Mouse (Mus musculus) kidney, postnatal 0 days (tissue): ENCODE results near the gene Mettl17. TPM values are rescaled to one million over a fixed set of nuclear protein-coding genes. Genes with fewer than 3 reads are reported as not detected.
"Not testable (repeated sequence)": the region's sequence is repeated elsewhere in the genome, so short reads cannot be mapped to it uniquely, and the experiment has no call there.

Source experiments
- ATAC-seq: fragments of 200-750 bp; cut with Nextera tagmentation; replicated peaks from 2 replicates; pipeline ENCODE4 v1.8.0; 2017; ENCODE audit warnings: low read depth, moderate number of reproducible peaks, moderate TSS enrichment, moderate library complexity; ENCODE audit not compliant: low FRiP score
- DNase-seq: peaks from one replicate; pipeline ENCODE4 v3.0.0-alpha.2; 2016; ENCODE audit warnings: low spot score
- H3K27ac ChIP-seq: fragments of 300-500 bp; sonication (generic); 2 replicates; pipeline ENCODE4 v1.5.1; 2014; ENCODE audit warnings: mild to moderate bottlenecking
- H3K27me3 ChIP-seq: fragments of 300-500 bp; sonication (generic); 2 replicates; pipeline ENCODE4 v1.6.1; 2014; ENCODE audit warnings: low read length, mixed read lengths; ENCODE audit not compliant: insufficient read depth
- H3K36me3 ChIP-seq: fragments of 300-500 bp; sonication (generic); 2 replicates; pipeline ENCODE4 v1.6.1; 2014; ENCODE audit warnings: low read length, mixed read lengths; ENCODE audit not compliant: insufficient read depth
- H3K4me1 ChIP-seq: fragments of 300-500 bp; sonication (generic); replicated peaks from 2 replicates; pipeline ENCODE4 v1.6.1; 2014; ENCODE audit warnings: antibody characterized with exemption, low read length, mixed read lengths; ENCODE audit not compliant: insufficient read depth
- H3K4me2 ChIP-seq: fragments of 300-500 bp; sonication (generic); 2 replicates; pipeline ENCODE4 v1.6.1; 2014; ENCODE audit warnings: mild to moderate bottlenecking, low read length, moderate library complexity, mixed read lengths
- H3K4me3 ChIP-seq: fragments of 300-500 bp; sonication (generic); replicated peaks from 2 replicates; pipeline ENCODE4 v1.5.1; 2014; ENCODE audit warnings: low read depth, low read length
- H3K9ac ChIP-seq: fragments of 300-500 bp; sonication (generic); 2 replicates; pipeline ENCODE4 v1.6.1; 2014; ENCODE audit warnings: low read depth, low read length
- H3K9me3 ChIP-seq: fragments of 300-500 bp; sonication (generic); replicated peaks from 2 replicates; pipeline ENCODE4 v1.6.1; 2016; ENCODE audit warnings: low read length, inconsistent platforms, mixed read lengths
- CTCF ChIP-seq: IDR thresholded peaks from 2 replicates; pipeline ENCODE4 v1.5.1; 2016; ENCODE audit warnings: antibody characterized with exemption, low read depth, mild to moderate bottlenecking, moderate library complexity
- WGBS: fragments of 180-500 bp; shearing (Covaris S2); extraction: QIAGEN DNeasy Blood & Tissue Kit; methylation state at CpG from one replicate; pipeline ENCODE4 v1.1.7; 2014; 5-methylcytosine and 5-hydroxymethylcytosine counted together
- polyA plus RNA-seq: library from polyadenylated mRNA; unstranded; fragments of >200 nt; fragmentation: Nextera tagmentation; extraction: Ambion mirVana; gene quantifications from 2 replicates; pipeline ENCODE4 v1.2.1, GENCODE M21; 2015

The Mettl17 gene
- polyA plus RNA-seq, 1 experiment from 2014 or later: 46.3 TPM

DNA sequence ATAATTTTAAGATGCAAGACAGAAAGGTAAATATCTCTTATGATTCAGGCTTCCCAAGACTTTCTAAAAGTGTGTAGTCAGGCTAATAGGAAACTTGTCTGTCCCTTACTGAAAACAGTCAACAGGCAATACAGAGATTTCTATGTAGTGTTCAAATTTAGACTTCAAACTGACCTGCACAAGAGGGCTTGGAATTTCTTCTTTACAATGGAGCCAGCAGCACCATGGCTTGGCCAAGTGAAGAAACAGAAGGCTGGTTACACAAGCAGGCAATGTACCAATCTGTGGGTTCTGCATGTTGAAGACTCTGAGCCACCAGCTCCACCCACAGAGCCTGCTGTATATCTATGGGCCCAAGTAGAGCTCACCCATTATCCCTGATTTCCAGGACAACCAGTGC lies 31.2 kb upstream of the Mettl17 start, which contains the start of gene Ear6:
Gene Ear6 (plus strand): TSS at position 301 of the 400 bp plus-strand sequence.
- TF ChIP-seq CTCF: no peak
- DNase-seq (no peak), ATAC-seq (no peak)
- Histone ChIP-seq H3K4me3 (no peak within 1 kb of the TSS), H3K9me3 (no peaks in the 10 kb centered on the region), H3K27me3 (no peaks in the 10 kb centered on the region), H3K27ac (no peak within 1 kb of the TSS), H3K4me2 (no peak within 1 kb of the TSS), H3K36me3 (no peaks in the 10 kb centered on the region), H3K9ac (no peak within 1 kb of the TSS), H3K4me1 (no peaks in the 10 kb centered on the region)

GRCm38 (mm10) chr14:51855280-51855679 lies 29.4 kb upstream of the Mettl17 start:
- H3K36me3 ChIP-seq, H3K4me2 ChIP-seq, H3K4me3 ChIP-seq, H3K27me3 ChIP-seq, H3K27ac ChIP-seq, H3K9ac ChIP-seq, H3K4me1 ChIP-seq, DNase-seq, ATAC-seq, H3K9me3 ChIP-seq: not testable (repeated sequence)
- 69% methylated on average over 7 of the region's 7 CpGs for WGBS

GRCm38 (mm10) chr14:51863603-51864002 lies 21.0 kb upstream of the Mettl17 start:
- not testable (repeated sequence) for H3K27ac ChIP-seq, ATAC-seq, H3K4me3 ChIP-seq, H3K9ac ChIP-seq, H3K4me1 ChIP-seq, H3K9me3 ChIP-seq, H3K4me2 ChIP-seq, H3K27me3 ChIP-seq, H3K36me3 ChIP-seq
- TF ChIP-seq CTCF: peak; percentile 63
- DNase-seq: peak; percentile 36
- WGBS: 0% methylated on average over 1 of the region's 1 CpGs

DNA sequence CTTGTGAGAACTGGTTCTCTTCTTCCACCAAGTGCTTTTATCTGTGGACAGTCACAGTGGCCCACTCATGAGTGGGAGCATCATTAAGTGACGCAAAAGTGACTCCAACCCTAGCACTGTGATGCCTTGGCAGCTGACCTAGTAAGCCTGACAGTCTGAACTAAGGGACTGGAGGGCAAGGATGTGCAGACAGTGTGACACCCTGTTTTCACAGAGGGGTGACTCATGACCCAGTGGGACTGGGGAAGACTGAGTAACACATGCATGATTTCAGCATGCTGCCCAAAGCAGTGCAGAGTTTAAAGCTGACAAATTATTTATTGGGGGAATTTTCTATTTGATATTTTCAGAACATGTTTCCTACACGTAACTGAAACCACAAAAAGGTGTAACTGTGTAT lies 13.9 kb upstream of the Mettl17 start:
- no peaks in the 10 kb centered on the region for H3K4me1 ChIP-seq
- TF ChIP-seq CTCF: no peak
- no peak for DNase-seq
- no peak overlapping the region for H3K4me2 ChIP-seq
- no peaks in the 10 kb centered on the region for H3K36me3 ChIP-seq
- H3K27ac ChIP-seq: no peak overlapping the region
- H3K9me3 ChIP-seq: no peaks in the 10 kb centered on the region
- 76% methylated on average over 2 of the region's 2 CpGs for WGBS
- no peak overlapping the region for H3K4me3 ChIP-seq
- ATAC-seq: no peak
- H3K27me3 ChIP-seq: no peaks in the 10 kb centered on the region
- no peak overlapping the region for H3K9ac ChIP-seq

DNA sequence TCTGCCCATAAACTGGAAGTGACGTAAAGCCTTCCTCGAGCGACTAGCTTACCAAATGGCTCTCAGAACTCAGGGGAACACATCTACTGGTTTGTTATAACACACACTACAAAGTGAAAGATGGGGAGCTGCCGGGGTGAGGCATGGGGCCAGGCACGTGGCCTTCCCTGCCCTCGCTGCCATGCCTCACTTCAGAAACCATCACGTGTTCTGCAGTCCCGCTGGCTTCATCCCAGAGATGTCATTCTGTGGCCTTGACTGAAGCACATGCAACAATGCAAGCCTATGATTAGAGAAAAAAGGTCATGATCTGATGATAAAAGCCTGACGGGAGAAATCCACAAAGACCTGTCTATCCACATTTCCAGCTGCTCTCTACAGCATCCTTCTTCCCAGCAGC lies 12.9 kb upstream of the Mettl17 start:
- WGBS: 62% methylated on average over 9 of the region's 9 CpGs
- no peak for TF ChIP-seq CTCF
- no peak overlapping the region for H3K4me2 ChIP-seq
- no peaks in the 10 kb centered on the region for H3K27me3 ChIP-seq
- ATAC-seq (no peak), DNase-seq (no peak)
- no peaks in the 10 kb centered on the region for H3K36me3 ChIP-seq
- H3K9ac ChIP-seq: no peak overlapping the region
- no peaks in the 10 kb centered on the region for H3K9me3 ChIP-seq
- no peaks in the 10 kb centered on the region for H3K4me1 ChIP-seq
- H3K4me3 ChIP-seq: no peak overlapping the region
- H3K27ac ChIP-seq: no peak overlapping the region

DNA sequence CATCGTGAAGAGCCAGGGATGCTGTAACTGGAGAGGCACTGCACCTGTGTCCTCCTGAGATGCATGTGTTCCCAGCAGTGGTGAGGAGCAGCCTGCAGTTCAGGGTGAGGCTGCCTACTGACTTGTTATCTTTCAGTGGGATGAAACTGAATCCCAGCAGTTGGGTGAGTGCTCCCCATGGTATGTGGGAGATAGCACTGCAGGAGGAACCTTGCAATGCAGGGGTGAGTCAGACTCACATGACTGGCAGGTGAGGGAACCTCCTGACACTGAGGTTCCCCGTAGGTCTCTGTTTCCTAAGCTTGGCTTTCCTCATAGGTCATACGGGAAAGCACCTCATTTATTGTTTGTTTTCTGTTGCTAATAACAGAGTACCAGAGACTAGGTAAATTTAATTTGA lies 7.1 kb upstream of the Mettl17 start:
- Histone ChIP-seq H3K4me2 (no peak overlapping the region), H3K27ac (no peak overlapping the region), H3K4me3 (no peak overlapping the region), H3K27me3 (no peaks in the 10 kb centered on the region), H3K9ac (no peak overlapping the region), H3K36me3 (no peaks in the 10 kb centered on the region), H3K4me1 (no peaks in the 10 kb centered on the region), H3K9me3 (no peaks in the 10 kb centered on the region)
- no peak for ATAC-seq
- 68% methylated on average over 3 of the region's 3 CpGs for WGBS
- no peak for DNase-seq
- no peak for TF ChIP-seq CTCF

DNA sequence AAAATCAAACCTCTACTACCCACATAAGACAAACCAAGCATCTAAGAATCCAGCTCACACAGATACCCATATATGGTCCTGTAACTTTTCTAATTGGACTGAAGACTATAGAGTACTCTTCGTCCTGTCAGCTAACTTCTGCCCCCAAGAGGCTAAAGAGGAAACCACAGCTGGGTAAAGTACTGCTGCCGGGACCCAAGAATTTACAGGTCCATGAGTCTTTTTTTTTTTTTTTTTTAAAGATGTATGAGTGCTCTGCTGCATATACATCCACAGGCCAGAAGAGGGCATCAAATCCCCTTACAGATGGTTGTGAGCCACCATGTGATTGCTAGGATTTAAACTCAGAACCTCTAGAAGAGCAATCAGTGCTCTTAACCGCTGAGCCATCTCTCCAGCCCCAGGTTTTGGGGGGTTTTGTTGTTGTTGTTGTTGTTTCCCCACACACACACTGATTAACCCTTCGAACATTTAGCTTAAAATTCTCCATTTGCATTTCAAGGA lies 1.1 kb upstream of the Mettl17 start:
- ATAC-seq: peak; percentile 63
- Histone ChIP-seq H3K4me3 (peak overlapping the region; percentile 62), H3K9me3 (no peaks in the 10 kb centered on the region), H3K4me2 (peak overlapping the region; percentile 68), H3K36me3 (peaks cover 6% of the 10 kb centered on the region; the same call in 1 of the 2 replicates), H3K27ac (peak overlapping the region; percentile 83), H3K27me3 (no peaks in the 10 kb centered on the region), H3K4me1 (peaks cover 9% of the 10 kb centered on the region; the same call in 1 of the 2 replicates), H3K9ac (no peak overlapping the region)
- peak; percentile 87 for TF ChIP-seq CTCF
- 1% methylated on average over 4 of the region's 4 CpGs for WGBS
- DNase-seq: peak; percentile 92
